Mouse (Mus musculus): Measurements from ENCODE around the gene D930007J09Rik.

The D930007J09Rik gene

GRCm38 (mm10) chr13:32802259-32803081 lies at the start of gene D930007J09Rik:
Gene D930007J09Rik (minus strand): TSS chr13:32802849.
- DNase-seq: peak; percentile 54

GRCm38 (mm10) chr13:32851967-32852366 lies 49.3 kb upstream of the D930007J09Rik start:
- peak; percentile 37 for DNase-seq

- DNase-seq: no peak
These were observed 48.2 kb upstream of the D930007J09Rik start, which contains the start of gene Serpinb1a for GRCm38 (mm10) chr13:32850668-32851404. Gene Serpinb1a (minus strand): TSS chr13:32851185.

- DNase-seq: no peak
These were observed 47.5 kb upstream of the D930007J09Rik start for GRCm38 (mm10) chr13:32850156-32850555.

GRCm38 (mm10) chr13:32849531-32850123 lies 47.0 kb upstream of the D930007J09Rik start:
- no peak for DNase-seq

GRCm38 (mm10) chr13:32849092-32849491 lies 46.4 kb upstream of the D930007J09Rik start:
- DNase-seq: no peak

- no peak for DNase-seq
These were observed 43.6 kb upstream of the D930007J09Rik start for GRCm38 (mm10) chr13:32846221-32846620.

GRCm38 (mm10) chr13:32841349-32841748 lies 38.7 kb upstream of the D930007J09Rik start:
- DNase-seq: no peak

- DNase-seq: no peak
These were observed 36.7 kb upstream of the D930007J09Rik start for GRCm38 (mm10) chr13:32839314-32839713.

GRCm38 (mm10) chr13:32834513-32834912 lies 31.9 kb upstream of the D930007J09Rik start:
- DNase-seq: no peak

- no peak for DNase-seq
These were observed 30.6 kb upstream of the D930007J09Rik start for GRCm38 (mm10) chr13:32833237-32833636.

- no peak for DNase-seq
These were observed 30.1 kb upstream of the D930007J09Rik start for GRCm38 (mm10) chr13:32832776-32833175.

GRCm38 (mm10) chr13:32831505-32832273 lies 29.0 kb upstream of the D930007J09Rik start:
- no peak for DNase-seq

GRCm38 (mm10) chr13:32828886-32829285 lies 26.2 kb upstream of the D930007J09Rik start:
- DNase-seq: no peak

GRCm38 (mm10) chr13:32827951-32828350 lies 25.3 kb upstream of the D930007J09Rik start:
- DNase-seq: peak; percentile 65

GRCm38 (mm10) chr13:32827111-32827822 lies 24.6 kb upstream of the D930007J09Rik start:
- no peak for DNase-seq

GRCm38 (mm10) chr13:32825546-32825945 lies 22.9 kb upstream of the D930007J09Rik start:
- no peak for DNase-seq

GRCm38 (mm10) chr13:32824377-32825330 lies 22.0 kb upstream of the D930007J09Rik start:
- no peak for DNase-seq

GRCm38 (mm10) chr13:32823126-32823525 lies 20.5 kb upstream of the D930007J09Rik start:
- DNase-seq: no peak

- DNase-seq: no peak
These were observed 19.0 kb upstream of the D930007J09Rik start for GRCm38 (mm10) chr13:32821671-32822070.

- no peak for DNase-seq
These were observed 17.3 kb upstream of the D930007J09Rik start for GRCm38 (mm10) chr13:32819926-32820325.
